Mouse (Mus musculus): Measurements from ENCODE around the gene Cldnd2. TPM values are rescaled to one million over a fixed set of nuclear protein-coding genes. Genes with fewer than 3 reads are reported as not detected.

Cldnd2 gene
- total RNA-seq, 2 experiments from 2014 or later: not detected

- DNase-seq: no peak
Measured at GRCm38 (mm10) chr7:43447801-43448200, 7.2 kb downstream of the Cldnd2 start.

- DNase-seq: no peak
Measured at GRCm38 (mm10) chr7:43448246-43448645, 7.7 kb downstream of the Cldnd2 start.

GRCm38 (mm10) chr7:43449811-43450210, 9.2 kb downstream of the Cldnd2 start:
- DNase-seq: no peak

- DNase-seq: no peak
Measured at GRCm38 (mm10) chr7:43451726-43452125, 11.1 kb downstream of the Cldnd2 start.

GRCm38 (mm10) chr7:43452609-43453008, 12.0 kb downstream of the Cldnd2 start:
- DNase-seq: no peak

- DNase-seq: no peak
Measured at GRCm38 (mm10) chr7:43453599-43454355, 13.2 kb downstream of the Cldnd2 start.

GRCm38 (mm10) chr7:43454371-43454770, 13.8 kb downstream of the Cldnd2 start:
- DNase-seq: no peak

- DNase-seq: no peak
Measured at GRCm38 (mm10) chr7:43462851-43463250, 22.3 kb downstream of the Cldnd2 start, which contains the start of gene Vsig10l. TSS of gene Vsig10l (plus strand) at chr7:43463151.

- no peak for DNase-seq
Measured at GRCm38 (mm10) chr7:43463976-43464375, 23.4 kb downstream of the Cldnd2 start.

- peak; percentile 26 for DNase-seq
Measured at GRCm38 (mm10) chr7:43464864-43465343, 24.3 kb downstream of the Cldnd2 start.

GRCm38 (mm10) chr7:43465344-43466098, 24.9 kb downstream of the Cldnd2 start:
- DNase-seq: peak; percentile 79

- peak; percentile 93 for DNase-seq
Measured at GRCm38 (mm10) chr7:43466099-43466694, 25.6 kb downstream of the Cldnd2 start.

GRCm38 (mm10) chr7:43470373-43470772, 29.8 kb downstream of the Cldnd2 start:
- DNase-seq: no peak

GRCm38 (mm10) chr7:43475706-43476105, 35.1 kb downstream of the Cldnd2 start:
- no peak for DNase-seq

GRCm38 (mm10) chr7:43476376-43476775, 35.8 kb downstream of the Cldnd2 start:
- DNase-seq: no peak

- no peak for DNase-seq
Measured at GRCm38 (mm10) chr7:43481191-43481590, 40.6 kb downstream of the Cldnd2 start.

GRCm38 (mm10) chr7:43482090-43482716, 41.6 kb downstream of the Cldnd2 start:
- no peak for DNase-seq

GRCm38 (mm10) chr7:43483236-43483635, 42.7 kb downstream of the Cldnd2 start:
- DNase-seq: no peak

- no peak for DNase-seq
Measured at GRCm38 (mm10) chr7:43488646-43489045, 48.1 kb downstream of the Cldnd2 start.

- DNase-seq: no peak
Measured at GRCm38 (mm10) chr7:43489631-43490125, 49.1 kb downstream of the Cldnd2 start, which contains the start of gene Iglon5. TSS of gene Iglon5 (minus strand) at chr7:43490075.

- DNase-seq: peak; percentile 45
Measured at GRCm38 (mm10) chr7:43490182-43490584, 49.6 kb downstream of the Cldnd2 start.

GRCm38 (mm10) chr7:43490861-43491260, 50.3 kb downstream of the Cldnd2 start:
- no peak for DNase-seq
